Mouse (Mus musculus) hindbrain, embryonic 12.5 days (tissue): ENCODE measurements around the gene Cpt1a. TPM values are rescaled to one million over a fixed set of nuclear protein-coding genes. Genes with fewer than 3 reads are reported as not detected.

Experiments used
- ATAC-seq: fragments of 200-750 bp; cut with Nextera tagmentation; 2 replicates; pipeline ENCODE4 v1.8.0; 2017; ENCODE audit warnings: moderate TSS enrichment; ENCODE audit not compliant: low FRiP score
- H3K27ac ChIP-seq: fragments of 300-500 bp; sonication (generic); 2 replicates; pipeline ENCODE4 v1.5.1; 2016; ENCODE audit warnings: mild to moderate bottlenecking
- H3K27me3 ChIP-seq: fragments of 300-500 bp; sonication (generic); 2 replicates; pipeline ENCODE4 v1.6.1; 2016; ENCODE audit warnings: mild to moderate bottlenecking
- H3K36me3 ChIP-seq: fragments of 300-500 bp; sonication (generic); 2 replicates; pipeline ENCODE4 v1.6.1; 2016; ENCODE audit warnings: mild to moderate bottlenecking
- H3K4me1 ChIP-seq: fragments of 300-500 bp; sonication (generic); 2 replicates; pipeline ENCODE4 v1.6.1; 2016
- H3K4me2 ChIP-seq: fragments of 300-500 bp; sonication (generic); replicated peaks from 2 replicates; pipeline ENCODE4 v1.6.1; 2016; ENCODE audit warnings: mild to moderate bottlenecking
- H3K4me3 ChIP-seq: fragments of 300-500 bp; sonication (generic); 2 replicates; pipeline ENCODE4 v1.5.1; 2016; ENCODE audit warnings: mild to moderate bottlenecking
- H3K9ac ChIP-seq: fragments of 300-500 bp; sonication (generic); 2 replicates; pipeline ENCODE4 v1.6.1; 2016; ENCODE audit warnings: mild to moderate bottlenecking, moderate library complexity
- H3K9me3 ChIP-seq: fragments of 300-500 bp; sonication (generic); replicated peaks from 2 replicates; pipeline ENCODE4 v1.6.1; 2016; ENCODE audit warnings: mild to moderate bottlenecking
- WGBS: fragments of 180-500 bp; shearing (Covaris S2); methylation state at CpG from one replicate; pipeline ENCODE4 v1.1.7; 2016; 5-methylcytosine and 5-hydroxymethylcytosine counted together
- polyA plus RNA-seq: library from polyadenylated mRNA; unstranded; fragments of >200 nt; fragmentation: Nextera tagmentation; extraction: Ambion mirVana; gene quantifications from 2 replicates; pipeline ENCODE4 v1.2.1, GENCODE M21; 2016

Gene Cpt1a
- polyA plus RNA-seq, 1 experiment from 2014 or later: 13.2 TPM

DNA sequence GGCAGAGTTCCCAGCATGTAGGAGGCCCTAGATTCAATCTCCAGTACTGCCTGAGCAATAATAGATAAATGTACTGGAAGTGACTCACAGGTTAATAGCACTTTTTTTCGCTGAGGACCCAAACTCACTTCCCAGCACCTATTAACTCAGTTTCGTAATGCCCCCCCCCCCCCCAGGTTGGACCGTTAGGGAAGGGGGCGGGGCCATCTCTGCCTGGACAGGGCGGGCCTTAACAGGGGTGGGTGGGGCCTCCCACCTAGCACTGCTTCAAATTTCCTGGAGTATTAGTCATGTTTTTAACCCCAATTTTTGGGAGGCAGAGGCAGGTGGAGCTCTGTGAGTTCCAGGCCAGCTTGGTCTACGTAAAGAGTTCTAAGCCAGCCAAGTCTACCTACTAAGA, 65.9 kb downstream of the Cpt1a start:
- ATAC-seq: 0 out of 2 replicates have a peak, but pooled peaks have one; percentile 15

DNA sequence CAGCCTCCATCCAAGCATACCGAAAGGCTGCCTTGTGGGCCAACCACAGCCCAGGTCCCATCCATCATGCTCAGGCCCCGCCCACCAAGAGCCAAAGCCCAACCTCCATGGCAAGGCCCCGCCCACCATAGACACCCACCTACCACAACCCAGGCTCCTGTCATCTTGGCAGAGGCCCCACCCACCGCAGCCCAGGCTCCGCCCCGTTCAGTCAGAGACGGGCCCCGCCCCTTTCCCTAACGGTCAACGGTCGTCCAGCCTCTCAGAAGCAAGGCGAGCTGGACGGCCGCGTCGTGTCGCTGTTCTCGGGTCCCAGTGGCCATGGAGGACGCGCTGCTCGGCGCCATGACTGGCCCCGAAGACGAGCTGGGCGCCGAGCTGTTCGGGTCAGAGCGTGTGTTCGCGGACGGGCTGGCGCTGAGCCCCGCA, 66.5 kb downstream of the Cpt1a start, which contains the start of gene Tesmin:
TSS of gene Tesmin (plus strand) at position 229 of the 429 bp plus-strand sequence.
- ATAC-seq: peak; percentile 90
- Histone ChIP-seq H3K9ac (peak within 1 kb of the TSS; percentile 59; the same call in 1 of the 2 replicates), H3K4me2 (peak within 1 kb of the TSS; percentile 86), H3K4me1 (peaks cover 8% of the 10 kb centered on the region), H3K4me3 (peak within 1 kb of the TSS; percentile 46), H3K9me3 (no peaks in the 10 kb centered on the region; the same call in none of the 2 replicates), H3K27me3 (peaks cover 17% of the 10 kb centered on the region), H3K36me3 (no peaks in the 10 kb centered on the region), H3K27ac (no peak within 1 kb of the TSS)
- 1% methylated on average over 31 of the region's 33 CpGs for WGBS

More for the DNA sequence above, 65.9 kb downstream of the Cpt1a start:
- Histone ChIP-seq H3K27ac (no peak overlapping the region), H3K36me3 (no peaks in the 10 kb centered on the region), H3K4me1 (peaks cover 8% of the 10 kb centered on the region), H3K4me2 (no peak overlapping the region), H3K4me3 (no peak overlapping the region), H3K9me3 (no peaks in the 10 kb centered on the region; the same call in none of the 2 replicates), H3K9ac (no peak overlapping the region), H3K27me3 (peaks cover 17% of the 10 kb centered on the region)
- 83% methylated on average over 6 of the region's 6 CpGs for WGBS

DNA sequence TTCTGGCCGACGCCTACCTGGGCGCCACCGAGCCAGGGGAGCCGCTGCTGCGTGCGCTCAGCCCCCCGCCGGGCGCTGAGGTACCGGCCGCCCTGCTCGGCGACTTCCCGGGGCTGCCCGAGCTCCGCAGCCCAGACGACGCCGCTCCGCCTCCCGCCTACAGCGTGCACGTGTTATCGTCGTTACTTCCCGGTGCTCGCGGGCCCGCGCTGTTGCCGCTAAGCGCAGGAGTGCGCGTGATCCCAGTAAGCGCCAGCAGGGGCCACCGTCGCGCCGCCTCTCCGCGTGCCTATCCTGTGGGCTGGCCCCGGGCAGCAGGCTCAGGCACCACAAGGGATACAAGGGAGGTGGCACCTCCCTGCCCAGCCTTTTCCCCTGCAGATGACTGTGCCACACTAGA, 67.0 kb downstream of the Cpt1a start:
- H3K27me3 ChIP-seq: peaks cover 17% of the 10 kb centered on the region
- H3K4me2 ChIP-seq: peak overlapping the region; percentile 86
- no peak overlapping the region for H3K27ac ChIP-seq
- WGBS: 0% methylated on average over 37 of the region's 43 CpGs
- peak overlapping the region; percentile 59; the same call in 1 of the 2 replicates for H3K9ac ChIP-seq
- H3K4me1 ChIP-seq: peaks cover 8% of the 10 kb centered on the region
- H3K36me3 ChIP-seq: no peaks in the 10 kb centered on the region
- H3K4me3 ChIP-seq: peak overlapping the region; percentile 46
- ATAC-seq: peak; percentile 92
- no peaks in the 10 kb centered on the region; the same call in none of the 2 replicates for H3K9me3 ChIP-seq

DNA sequence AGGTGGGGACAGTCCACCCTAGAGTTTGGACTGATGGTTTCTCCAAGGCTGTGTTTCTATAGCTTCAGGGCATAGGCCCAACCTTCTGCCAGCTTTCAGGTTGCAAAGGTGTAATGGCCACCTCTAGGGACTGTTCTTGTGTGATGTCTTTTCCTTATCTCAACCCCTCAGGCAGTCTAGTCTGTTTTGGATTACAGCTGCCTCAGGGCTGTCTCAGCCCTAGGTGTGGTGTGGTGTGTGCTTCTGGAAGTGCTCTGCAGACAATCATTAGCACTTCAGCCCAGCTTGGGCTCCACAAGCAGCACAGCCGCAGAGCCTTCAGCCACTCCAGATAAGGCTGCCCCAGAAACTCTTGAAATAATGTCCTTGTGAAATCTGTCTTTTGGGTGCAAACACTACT, 70.2 kb downstream of the Cpt1a start:
- Histone ChIP-seq H3K9me3 (no peaks in the 10 kb centered on the region; the same call in none of the 2 replicates), H3K27ac (no peak overlapping the region), H3K9ac (no peak overlapping the region), H3K36me3 (no peaks in the 10 kb centered on the region), H3K27me3 (peaks cover 17% of the 10 kb centered on the region), H3K4me2 (no peak overlapping the region), H3K4me3 (no peak overlapping the region), H3K4me1 (peaks cover 8% of the 10 kb centered on the region)
- 75% methylated on average over 1 of the region's 1 CpGs for WGBS
- ATAC-seq: no peak

DNA sequence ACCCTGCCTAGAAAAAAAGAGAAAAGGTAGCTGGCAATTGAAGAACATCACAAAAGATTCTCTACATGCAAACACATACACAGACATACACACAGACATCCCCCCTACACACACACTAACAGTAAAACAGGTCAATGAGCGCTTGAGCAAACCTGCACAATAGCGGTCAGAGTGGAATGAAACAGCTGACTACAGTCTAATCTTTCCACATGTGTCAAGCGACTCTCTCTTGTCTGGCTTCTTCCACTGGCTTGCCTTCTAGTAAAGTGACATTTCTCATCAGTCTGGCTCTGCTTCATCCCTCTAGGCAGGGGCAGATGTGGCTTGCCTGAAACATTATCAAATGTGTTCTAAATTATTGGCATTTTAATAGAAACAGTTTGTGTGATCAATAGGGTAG, 72.1 kb downstream of the Cpt1a start:
- no peak overlapping the region for H3K4me2 ChIP-seq
- ATAC-seq: no peak
- WGBS: 88% methylated on average over 3 of the region's 3 CpGs

DNA sequence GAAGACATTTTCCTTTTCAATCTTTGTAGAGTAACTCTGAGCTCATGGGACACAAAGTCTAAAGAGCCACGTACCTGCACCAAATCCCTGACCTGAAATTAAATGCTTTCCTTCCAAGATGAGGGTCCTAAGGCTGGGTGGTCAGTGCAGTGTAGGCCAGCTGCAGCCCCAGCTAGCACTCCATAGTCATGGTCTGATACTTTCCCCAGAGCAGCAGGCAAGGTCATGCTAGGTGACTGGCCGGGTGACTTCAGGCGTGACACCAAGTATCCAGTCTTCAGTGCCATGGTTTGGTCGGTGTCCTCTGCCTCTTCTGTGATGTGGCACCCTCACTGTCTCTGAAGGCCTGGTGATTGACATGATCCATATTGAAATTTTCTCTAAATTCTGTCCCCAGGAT, 77.9 kb downstream of the Cpt1a start:
- H3K27me3 ChIP-seq: peaks cover 3% of the 10 kb centered on the region
- ATAC-seq: no peak
- 82% methylated on average over 4 of the region's 4 CpGs for WGBS
- peaks cover 4% of the 10 kb centered on the region; the same call in 1 of the 2 replicates for H3K9me3 ChIP-seq
- H3K9ac ChIP-seq: no peak overlapping the region
- H3K27ac ChIP-seq: no peak overlapping the region
- no peaks in the 10 kb centered on the region for H3K4me1 ChIP-seq
- H3K4me2 ChIP-seq: no peak overlapping the region
- no peaks in the 10 kb centered on the region for H3K36me3 ChIP-seq
- no peak overlapping the region for H3K4me3 ChIP-seq

More for the DNA sequence above, 72.1 kb downstream of the Cpt1a start:
- Histone ChIP-seq H3K27ac (no peak overlapping the region), H3K27me3 (peaks cover 7% of the 10 kb centered on the region; the same call in 1 of the 2 replicates), H3K9ac (no peak overlapping the region), H3K4me3 (no peak overlapping the region), H3K9me3 (no peaks in the 10 kb centered on the region; the same call in 1 of the 2 replicates), H3K4me1 (peaks cover 1% of the 10 kb centered on the region; the same call in 1 of the 2 replicates), H3K36me3 (no peaks in the 10 kb centered on the region)

DNA sequence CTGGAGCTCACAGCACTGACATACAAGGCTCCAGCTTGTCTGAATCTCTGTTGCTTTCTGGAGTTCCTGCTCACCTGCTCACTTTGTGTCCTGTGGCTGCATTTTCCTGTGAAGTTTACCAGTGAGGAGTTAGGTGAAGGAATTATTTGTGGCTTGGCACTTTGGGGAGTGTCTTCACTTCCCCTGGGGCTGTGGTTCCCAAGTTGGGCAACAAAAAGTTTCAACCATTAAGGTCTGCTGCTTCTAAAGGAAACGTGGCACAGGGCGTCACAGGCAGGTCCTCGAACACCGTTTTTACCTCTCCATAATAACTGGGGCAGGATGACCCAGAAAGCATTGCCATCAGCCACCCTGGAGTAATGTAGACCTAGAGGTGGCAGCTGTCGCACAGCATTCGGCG, 79.4 kb downstream of the Cpt1a start:
- Histone ChIP-seq H3K9ac (no peak overlapping the region), H3K27me3 (peaks cover 3% of the 10 kb centered on the region), H3K4me3 (no peak overlapping the region), H3K27ac (no peak overlapping the region), H3K36me3 (no peaks in the 10 kb centered on the region), H3K4me2 (no peak overlapping the region), H3K4me1 (no peaks in the 10 kb centered on the region), H3K9me3 (peaks cover 4% of the 10 kb centered on the region; the same call in 1 of the 2 replicates)
- ATAC-seq: no peak
- WGBS: 85% methylated on average over 7 of the region's 7 CpGs

DNA sequence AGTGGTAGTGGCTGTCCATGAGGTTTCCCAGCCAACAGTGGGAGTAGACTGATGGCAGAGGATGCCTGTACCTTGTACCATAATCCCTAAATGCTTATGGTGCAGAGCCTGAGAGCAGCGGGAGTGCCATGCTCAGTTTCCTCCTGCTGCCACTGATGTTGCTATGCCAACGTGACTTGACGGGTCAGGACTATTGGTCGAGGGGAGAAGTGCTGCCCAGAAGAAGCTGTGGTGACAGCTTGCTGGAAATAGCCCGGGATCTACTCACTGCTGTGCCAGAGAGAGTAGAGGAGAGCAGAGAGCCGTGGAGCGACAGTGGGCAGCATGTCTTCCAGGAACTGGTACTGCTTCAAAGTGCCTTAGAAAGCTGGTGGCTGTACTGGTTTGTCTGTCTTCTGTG, 79.8 kb downstream of the Cpt1a start:
- no peak for ATAC-seq
- Histone ChIP-seq H3K4me2 (no peak overlapping the region), H3K36me3 (no peaks in the 10 kb centered on the region), H3K9me3 (peaks cover 4% of the 10 kb centered on the region; the same call in 1 of the 2 replicates), H3K4me3 (no peak overlapping the region), H3K27me3 (peaks cover 3% of the 10 kb centered on the region; the same call in 1 of the 2 replicates), H3K9ac (no peak overlapping the region), H3K27ac (no peak overlapping the region), H3K4me1 (no peaks in the 10 kb centered on the region)
- 57% methylated on average over 7 of the region's 7 CpGs for WGBS

DNA sequence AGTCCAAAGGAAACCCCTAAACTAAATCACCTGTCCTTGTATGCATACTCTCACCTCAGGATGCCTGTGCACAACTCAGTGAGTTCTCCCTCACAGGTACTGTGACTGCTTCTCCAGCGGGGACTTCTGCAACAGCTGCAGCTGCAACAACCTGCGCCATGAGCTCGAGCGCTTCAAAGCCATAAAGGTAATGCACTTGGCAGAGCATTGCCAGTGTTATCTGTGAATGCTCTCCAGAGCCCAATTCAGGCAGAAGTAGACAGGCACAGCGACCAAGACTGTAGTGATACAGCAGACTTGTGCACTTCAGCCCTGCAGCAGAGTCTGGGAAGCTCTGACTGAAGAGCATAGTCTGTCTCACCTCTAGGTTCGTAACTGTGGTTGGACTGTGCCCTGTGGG, 80.3 kb downstream of the Cpt1a start:
- Histone ChIP-seq H3K4me2 (no peak overlapping the region), H3K4me3 (no peak overlapping the region), H3K9me3 (peaks cover 4% of the 10 kb centered on the region; the same call in 1 of the 2 replicates), H3K9ac (no peak overlapping the region), H3K27ac (no peak overlapping the region), H3K4me1 (no peaks in the 10 kb centered on the region), H3K36me3 (no peaks in the 10 kb centered on the region), H3K27me3 (peaks cover 3% of the 10 kb centered on the region; the same call in 1 of the 2 replicates)
- ATAC-seq: no peak
- 89% methylated on average over 6 of the region's 6 CpGs for WGBS

DNA sequence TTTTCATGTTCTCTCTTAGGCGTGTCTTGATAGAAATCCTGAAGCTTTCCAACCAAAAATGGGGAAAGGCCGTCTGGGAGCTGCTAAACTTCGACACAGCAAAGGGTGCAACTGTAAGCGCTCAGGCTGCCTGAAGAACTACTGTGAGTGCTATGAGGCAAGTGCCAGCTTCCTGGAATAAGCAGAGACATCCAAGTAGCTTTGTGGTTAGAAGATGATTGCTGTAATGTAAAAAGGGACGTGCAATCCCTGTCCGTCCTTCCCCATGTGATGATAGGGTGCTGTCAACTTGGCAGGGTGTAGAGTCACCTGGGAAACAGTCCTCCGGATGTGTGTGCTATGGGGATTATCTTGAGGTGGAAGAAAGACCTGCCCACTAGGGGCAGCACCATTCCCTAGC, 81.9 kb downstream of the Cpt1a start:
- Histone ChIP-seq H3K4me1 (no peaks in the 10 kb centered on the region), H3K4me2 (no peak overlapping the region), H3K27ac (no peak overlapping the region), H3K9me3 (peaks cover 4% of the 10 kb centered on the region; the same call in 1 of the 2 replicates), H3K9ac (no peak overlapping the region), H3K36me3 (no peaks in the 10 kb centered on the region), H3K4me3 (no peak overlapping the region), H3K27me3 (peaks cover 3% of the 10 kb centered on the region; the same call in 1 of the 2 replicates)
- ATAC-seq: no peak
- WGBS: 84% methylated on average over 7 of the region's 7 CpGs

DNA sequence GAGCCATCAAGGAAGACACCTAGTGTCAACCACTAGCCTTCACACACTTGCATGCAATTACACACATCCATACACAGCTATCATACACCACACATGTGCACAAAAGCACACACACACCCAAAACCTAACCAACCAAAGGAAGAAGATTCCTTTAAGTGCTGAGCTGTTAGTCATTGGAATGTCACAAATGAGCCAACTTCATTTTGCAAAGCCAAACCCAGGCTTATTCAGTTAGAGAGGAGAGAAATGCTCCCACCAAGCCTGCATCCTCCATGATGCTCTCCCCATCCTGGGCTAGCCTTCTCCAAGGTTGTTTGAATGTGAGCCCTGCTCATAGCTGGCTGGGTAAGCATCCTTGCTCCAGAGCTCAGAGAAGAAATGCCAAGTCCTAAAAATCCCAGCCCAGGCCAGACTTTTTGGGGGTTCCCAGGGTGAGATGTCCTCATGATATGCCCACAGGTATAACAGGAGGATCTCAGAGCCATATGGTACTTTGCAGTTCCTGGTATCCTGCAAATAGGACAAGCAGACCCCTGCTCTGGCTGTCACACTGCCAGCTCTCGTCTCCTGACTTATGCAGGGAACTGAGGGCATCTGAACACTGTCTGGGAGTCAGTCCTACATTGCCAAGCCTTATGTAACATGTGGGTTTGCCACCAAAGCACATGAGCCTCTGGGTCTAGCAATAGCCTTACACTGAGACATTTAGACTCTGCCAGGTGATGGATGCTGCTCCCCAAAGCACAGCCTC, 83.6 kb downstream of the Cpt1a start:
- H3K4me1 ChIP-seq: no peaks in the 10 kb centered on the region
- H3K9ac ChIP-seq: no peak overlapping the region
- no peak overlapping the region for H3K4me3 ChIP-seq
- 80% methylated on average over 1 of the region's 1 CpGs for WGBS
- ATAC-seq: no peak
- peaks cover 3% of the 10 kb centered on the region; the same call in 1 of the 2 replicates for H3K27me3 ChIP-seq
- H3K27ac ChIP-seq: no peak overlapping the region
- H3K36me3 ChIP-seq: no peaks in the 10 kb centered on the region
- peaks cover 4% of the 10 kb centered on the region; the same call in 1 of the 2 replicates for H3K9me3 ChIP-seq
- no peak overlapping the region for H3K4me2 ChIP-seq

DNA sequence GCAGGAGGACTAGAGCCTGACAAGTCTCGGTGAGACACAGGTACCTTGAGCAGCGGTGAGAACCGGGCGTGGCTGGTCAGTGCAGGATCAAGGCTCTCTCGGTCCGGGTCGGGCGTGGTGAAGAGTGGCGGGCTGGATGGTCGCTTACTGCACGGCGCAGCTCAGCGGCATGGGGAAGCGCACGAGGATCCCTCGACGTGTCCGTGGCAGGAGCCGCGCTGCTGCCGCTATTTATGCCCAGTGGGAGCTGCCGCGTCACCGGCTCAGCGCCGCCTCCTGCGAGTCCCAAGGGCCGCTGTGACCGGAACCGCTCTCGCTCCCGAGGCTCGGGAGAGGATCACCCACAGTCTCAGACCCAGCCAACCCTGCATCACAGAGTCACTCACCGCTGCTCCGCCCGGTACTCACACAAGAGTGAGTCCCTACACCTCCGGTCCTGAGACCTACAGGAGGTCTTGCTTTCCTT, 92.2 kb downstream of the Cpt1a start, which contains the start of gene Gal:
TSS of gene Gal (minus strand) at position 277 of the 466 bp plus-strand sequence.
- peak within 1 kb of the TSS; percentile 44 for H3K9ac ChIP-seq
- H3K27me3 ChIP-seq: peaks cover 43% of the 10 kb centered on the region
- peak within 1 kb of the TSS; percentile 59 for H3K4me2 ChIP-seq
- H3K36me3 ChIP-seq: no peaks in the 10 kb centered on the region
- no peaks in the 10 kb centered on the region for H3K9me3 ChIP-seq
- peak; percentile 41 for ATAC-seq
- H3K4me1 ChIP-seq: peaks cover 14% of the 10 kb centered on the region
- peak within 1 kb of the TSS; percentile 29 for H3K4me3 ChIP-seq
- H3K27ac ChIP-seq: no peak within 1 kb of the TSS
- 3% methylated on average over 37 of the region's 37 CpGs for WGBS
